Mouse (Mus musculus) hindbrain, postnatal 0 days (tissue): Measurements from ENCODE around the gene Pygb. TPM values are rescaled to one million over a fixed set of nuclear protein-coding genes. Genes with fewer than 3 reads are reported as not detected.
A peak's percentile ranks its signal among the peaks of the same experiment; 100 is the strongest.

ENCODE experiments used
- ATAC-seq: fragments of 200-750 bp; cut with Nextera tagmentation; 2 replicates; pipeline ENCODE4 v1.8.0; 2017; ENCODE audit warnings: mild to moderate bottlenecking, moderate TSS enrichment, moderate library complexity
- DNase-seq: peaks from one replicate; pipeline ENCODE4 v3.0.0-alpha.2; 2015; ENCODE audit warnings: low spot score
- H3K27ac ChIP-seq: fragments of 300-500 bp; sonication (generic); 2 replicates; pipeline ENCODE4 v1.5.1; 2014; ENCODE audit warnings: mild to moderate bottlenecking
- H3K27me3 ChIP-seq: fragments of 300-500 bp; sonication (generic); 2 replicates; pipeline ENCODE4 v1.6.1; 2014; ENCODE audit warnings: low read length, mixed read lengths; ENCODE audit not compliant: insufficient read depth
- H3K36me3 ChIP-seq: fragments of 300-500 bp; sonication (generic); 2 replicates; pipeline ENCODE4 v1.6.1; 2014; ENCODE audit warnings: low read length, mixed read lengths; ENCODE audit not compliant: insufficient read depth
- H3K4me1 ChIP-seq: fragments of 300-500 bp; sonication (generic); 2 replicates; pipeline ENCODE4 v1.6.1; 2014; ENCODE audit warnings: antibody characterized with exemption, low read length, mixed read lengths; ENCODE audit not compliant: insufficient read depth
- H3K4me2 ChIP-seq: fragments of 300-500 bp; sonication (generic); 2 replicates; pipeline ENCODE4 v1.6.1; 2014; ENCODE audit warnings: low read depth, mild to moderate bottlenecking, low read length, moderate library complexity, mixed read lengths
- H3K4me3 ChIP-seq: fragments of 300-500 bp; sonication (generic); 2 replicates; pipeline ENCODE4 v1.5.1; 2014; ENCODE audit warnings: low read length
- H3K9ac ChIP-seq: fragments of 300-500 bp; sonication (generic); replicated peaks from 2 replicates; pipeline ENCODE4 v1.6.1; 2014; ENCODE audit warnings: mild to moderate bottlenecking, low read length, moderate library complexity, mixed read lengths
- H3K9me3 ChIP-seq: fragments of 300-500 bp; sonication (generic); 2 replicates; pipeline ENCODE4 v1.6.1; 2016; ENCODE audit warnings: low read length, mixed read lengths
- CTCF ChIP-seq: IDR thresholded peaks from 2 replicates; pipeline ENCODE4 v1.5.1; 2016; ENCODE audit warnings: antibody characterized with exemption, control low read depth, low read depth
- WGBS: fragments of 180-500 bp; shearing (Covaris S2); extraction: QIAGEN DNeasy Blood & Tissue Kit; methylation state at CpG from one replicate; pipeline ENCODE4 v1.1.7; 2014; 5-methylcytosine and 5-hydroxymethylcytosine counted together
- polyA plus RNA-seq: library from polyadenylated mRNA; unstranded; fragments of >200 nt; fragmentation: Nextera tagmentation; extraction: Ambion mirVana; gene quantifications from 2 replicates; pipeline ENCODE4 v1.2.1, GENCODE M21; 2015
- total RNA-seq: library from RNA; depleted of rRNA; stranded (reverse); fragments of >200 nt; gene quantifications from 2 replicates; pipeline ENCODE4 v1.2.3, GENCODE M21; 2014

Gene Pygb
- total and polyA plus RNA-seq, 2 experiments from 2014 or later, result 160 to 317 TPM

DNA sequence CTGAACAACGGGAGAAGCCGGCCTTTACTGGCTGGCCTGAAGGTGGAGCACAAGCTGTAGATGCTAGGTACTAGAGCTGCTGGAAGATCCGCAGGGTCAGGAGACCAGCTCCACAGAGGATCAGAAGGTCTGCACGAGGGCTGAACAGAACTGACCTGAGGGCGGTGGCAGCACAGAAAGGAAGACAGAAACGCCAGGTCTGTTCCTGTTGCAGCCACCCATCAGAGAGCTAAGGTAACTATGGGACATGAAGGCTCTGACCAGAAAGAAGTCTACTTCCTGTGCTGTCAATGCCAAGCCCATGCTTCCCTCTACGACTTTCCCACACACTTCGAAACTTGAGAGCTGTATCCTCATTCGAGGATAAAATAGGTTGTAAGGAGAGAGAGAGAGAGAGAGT, 64.7 kb downstream of the Pygb start:
- Histone ChIP-seq H3K4me3 (no peak overlapping the region), H3K27me3 (no peaks in the 10 kb centered on the region), H3K9ac (no peak overlapping the region), H3K36me3 (no peaks in the 10 kb centered on the region), H3K9me3 (no peaks in the 10 kb centered on the region), H3K27ac (no peak overlapping the region), H3K4me1 (0 out of 2 replicates have a peak, but pooled peaks cover 3% of the 10 kb centered on the region), H3K4me2 (no peak overlapping the region)
- ATAC-seq (no peak), DNase-seq (no peak)
- 87% methylated on average over 9 of the region's 9 CpGs for WGBS
- TF ChIP-seq CTCF, result no peak

DNA sequence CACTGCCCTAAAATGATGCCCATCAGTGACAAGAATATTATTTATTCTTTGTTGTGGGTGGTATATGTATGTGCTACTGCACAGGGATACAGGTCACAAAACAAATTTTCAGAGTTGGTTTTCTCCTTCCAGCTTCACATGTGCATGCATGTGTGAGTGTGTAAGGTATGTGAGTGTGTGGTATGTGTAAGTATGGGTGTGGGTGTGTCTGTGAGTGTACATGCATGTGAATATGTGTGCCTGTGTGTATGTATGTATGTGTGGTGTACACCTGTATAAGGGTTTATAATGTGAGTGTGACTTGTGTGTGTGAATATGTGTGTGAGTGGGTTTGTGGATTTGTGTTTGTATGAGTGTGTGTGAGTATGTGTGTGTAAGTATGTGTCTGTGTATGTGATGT, 68.7 kb downstream of the Pygb start:
- Histone ChIP-seq H3K27me3 (no peaks in the 10 kb centered on the region), H3K9ac (no peak overlapping the region), H3K4me1 (no peaks in the 10 kb centered on the region), H3K4me2 (no peak overlapping the region), H3K4me3 (no peak overlapping the region), H3K27ac (no peak overlapping the region), H3K36me3 (no peaks in the 10 kb centered on the region), H3K9me3 (no peaks in the 10 kb centered on the region)
- DNase-seq (no peak), ATAC-seq (no peak)
- no peak for TF ChIP-seq CTCF

- Histone ChIP-seq H3K4me2 (no peak overlapping the region), H3K9me3 (no peaks in the 10 kb centered on the region), H3K27ac (no peak overlapping the region), H3K36me3 (no peaks in the 10 kb centered on the region), H3K4me1 (no peaks in the 10 kb centered on the region), H3K4me3 (no peak overlapping the region), H3K9ac (no peak overlapping the region), H3K27me3 (no peaks in the 10 kb centered on the region)
- DNase-seq, result no peak
- no peak for TF ChIP-seq CTCF
- no peak for ATAC-seq
- 90% methylated on average over 9 of the region's 9 CpGs for WGBS
Observed at GRCm38 (mm10) chr2:150858724-150859487, 72.4 kb downstream of the Pygb start.

- H3K27me3 ChIP-seq, result no peaks in the 10 kb centered on the region
- no peaks in the 10 kb centered on the region for H3K36me3 ChIP-seq
- WGBS, result 77% methylated on average over 11 of the region's 11 CpGs
- H3K27ac ChIP-seq, result no peak overlapping the region
- H3K4me2 ChIP-seq, result no peak overlapping the region
- no peak overlapping the region for H3K9ac ChIP-seq
- no peak for DNase-seq
- no peak for ATAC-seq
- TF ChIP-seq CTCF, result no peak
- H3K4me1 ChIP-seq, result no peaks in the 10 kb centered on the region
- H3K9me3 ChIP-seq, result no peaks in the 10 kb centered on the region
- no peak overlapping the region for H3K4me3 ChIP-seq
Observed at GRCm38 (mm10) chr2:150859709-150860470, 73.4 kb downstream of the Pygb start.

DNA sequence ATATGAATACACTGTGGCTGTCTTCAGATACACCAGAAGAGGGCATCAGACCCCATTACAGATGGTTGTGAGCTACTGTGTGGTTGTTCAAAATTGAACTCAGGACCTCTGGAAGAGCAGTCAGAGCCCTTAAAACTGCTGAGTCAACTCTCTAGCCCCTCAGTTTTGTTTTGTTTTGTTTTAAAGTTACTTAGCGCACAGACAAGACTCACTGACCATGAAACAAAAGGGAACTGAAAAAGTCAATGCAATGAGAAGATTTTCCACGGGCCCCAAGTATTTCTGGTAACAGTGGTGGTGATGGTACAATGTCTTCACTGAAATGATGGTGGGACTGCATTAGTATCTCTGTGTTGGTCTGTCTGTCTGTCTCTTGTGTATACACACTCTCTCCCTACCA, 74.6 kb downstream of the Pygb start:
- no peak for ATAC-seq
- Histone ChIP-seq H3K9me3 (no peaks in the 10 kb centered on the region), H3K4me1 (no peaks in the 10 kb centered on the region), H3K36me3 (no peaks in the 10 kb centered on the region), H3K9ac (no peak overlapping the region), H3K4me3 (no peak overlapping the region), H3K4me2 (no peak overlapping the region), H3K27me3 (no peaks in the 10 kb centered on the region), H3K27ac (no peak overlapping the region)
- TF ChIP-seq CTCF, result 0 out of 2 replicates have a peak, but pooled peaks have one; percentile 12
- no peak for DNase-seq
- 94% methylated on average over 2 of the region's 2 CpGs for WGBS

GRCm38 (mm10) chr2:150867021-150867420, 80.5 kb downstream of the Pygb start:
- Histone ChIP-seq H3K36me3 (no peaks in the 10 kb centered on the region), H3K27ac (no peak overlapping the region), H3K4me2 (no peak overlapping the region), H3K27me3 (no peaks in the 10 kb centered on the region), H3K9me3 (no peaks in the 10 kb centered on the region), H3K9ac (no peak overlapping the region), H3K4me3 (no peak overlapping the region), H3K4me1 (no peaks in the 10 kb centered on the region)
- DNase-seq, result no peak
- ATAC-seq, result no peak
- WGBS, result 98% methylated on average over 2 of the region's 2 CpGs
- no peak for TF ChIP-seq CTCF

GRCm38 (mm10) chr2:150869446-150869845, 82.9 kb downstream of the Pygb start:
- no peaks in the 10 kb centered on the region for H3K9me3 ChIP-seq
- no peaks in the 10 kb centered on the region for H3K36me3 ChIP-seq
- DNase-seq (no peak), ATAC-seq (no peak)
- H3K4me1 ChIP-seq, result no peaks in the 10 kb centered on the region
- H3K4me3 ChIP-seq, result no peak overlapping the region
- WGBS, result 89% methylated on average over 1 of the region's 1 CpGs
- no peak overlapping the region for H3K4me2 ChIP-seq
- TF ChIP-seq CTCF, result no peak
- H3K9ac ChIP-seq, result no peak overlapping the region
- no peaks in the 10 kb centered on the region for H3K27me3 ChIP-seq
- H3K27ac ChIP-seq, result no peak overlapping the region
